Mouse (Mus musculus) hindbrain, postnatal 0 days (tissue): Measurements from ENCODE around the gene Olfr1369-ps1. TPM values are rescaled to one million over a fixed set of nuclear protein-coding genes. Genes with fewer than 3 reads are reported as not detected.
"Not testable (repeated sequence)": the region's sequence is repeated elsewhere in the genome, so short reads cannot be mapped to it uniquely, and the experiment has no call there.

ENCODE experiments used
- ATAC-seq: fragments of 200-750 bp; cut with Nextera tagmentation; 2 replicates; pipeline ENCODE4 v1.8.0; 2017; ENCODE audit warnings: mild to moderate bottlenecking, moderate TSS enrichment, moderate library complexity
- DNase-seq: peaks from one replicate; pipeline ENCODE4 v3.0.0-alpha.2; 2015; ENCODE audit warnings: low spot score
- H3K27ac ChIP-seq: fragments of 300-500 bp; sonication (generic); 2 replicates; pipeline ENCODE4 v1.5.1; 2014; ENCODE audit warnings: mild to moderate bottlenecking
- H3K27me3 ChIP-seq: fragments of 300-500 bp; sonication (generic); 2 replicates; pipeline ENCODE4 v1.6.1; 2014; ENCODE audit warnings: low read length, mixed read lengths; ENCODE audit not compliant: insufficient read depth
- H3K36me3 ChIP-seq: fragments of 300-500 bp; sonication (generic); 2 replicates; pipeline ENCODE4 v1.6.1; 2014; ENCODE audit warnings: low read length, mixed read lengths; ENCODE audit not compliant: insufficient read depth
- H3K4me1 ChIP-seq: fragments of 300-500 bp; sonication (generic); 2 replicates; pipeline ENCODE4 v1.6.1; 2014; ENCODE audit warnings: antibody characterized with exemption, low read length, mixed read lengths; ENCODE audit not compliant: insufficient read depth
- H3K4me2 ChIP-seq: fragments of 300-500 bp; sonication (generic); 2 replicates; pipeline ENCODE4 v1.6.1; 2014; ENCODE audit warnings: low read depth, mild to moderate bottlenecking, low read length, moderate library complexity, mixed read lengths
- H3K4me3 ChIP-seq: fragments of 300-500 bp; sonication (generic); 2 replicates; pipeline ENCODE4 v1.5.1; 2014; ENCODE audit warnings: low read length
- H3K9ac ChIP-seq: fragments of 300-500 bp; sonication (generic); replicated peaks from 2 replicates; pipeline ENCODE4 v1.6.1; 2014; ENCODE audit warnings: mild to moderate bottlenecking, low read length, moderate library complexity, mixed read lengths
- H3K9me3 ChIP-seq: fragments of 300-500 bp; sonication (generic); 2 replicates; pipeline ENCODE4 v1.6.1; 2016; ENCODE audit warnings: low read length, mixed read lengths
- CTCF ChIP-seq: IDR thresholded peaks from 2 replicates; pipeline ENCODE4 v1.5.1; 2016; ENCODE audit warnings: antibody characterized with exemption, control low read depth, low read depth
- WGBS: fragments of 180-500 bp; shearing (Covaris S2); extraction: QIAGEN DNeasy Blood & Tissue Kit; methylation state at CpG from one replicate; pipeline ENCODE4 v1.1.7; 2014; 5-methylcytosine and 5-hydroxymethylcytosine counted together
- polyA plus RNA-seq: library from polyadenylated mRNA; unstranded; fragments of >200 nt; fragmentation: Nextera tagmentation; extraction: Ambion mirVana; gene quantifications from 2 replicates; pipeline ENCODE4 v1.2.1, GENCODE M21; 2015
- total RNA-seq: library from RNA; depleted of rRNA; stranded (reverse); fragments of >200 nt; gene quantifications from 2 replicates; pipeline ENCODE4 v1.2.3, GENCODE M21; 2014; rRNA removed

The Olfr1369-ps1 gene
- total RNA-seq (not detected in 2 replicates), polyA plus RNA-seq (0.06 TPM in 1 of 2 replicates, not detected in the other)

DNA sequence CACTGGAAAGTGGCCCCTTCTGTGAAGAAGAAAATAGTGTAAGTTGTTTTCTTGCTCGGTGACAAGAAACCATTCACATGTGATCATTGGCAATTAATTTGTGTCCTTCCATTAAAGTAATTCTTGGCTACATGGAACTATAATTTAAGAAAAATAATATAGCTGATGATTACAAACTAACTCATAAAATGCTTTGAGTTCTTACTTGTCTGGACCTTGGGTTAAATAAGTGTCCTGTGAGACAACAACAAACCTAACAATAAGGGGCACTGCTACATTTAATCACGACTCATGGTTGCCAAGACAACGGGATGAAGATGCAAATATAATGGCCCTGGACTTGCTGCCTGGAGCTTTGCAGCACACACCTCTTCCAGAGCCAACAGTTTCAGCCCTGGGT lies at the start of gene Olfr1369-ps1:
Gene Olfr1369-ps1, plus strand, starts transcription at position 301 of the 400 bp plus-strand sequence.
- 61% methylated on average over 3 of the region's 3 CpGs for WGBS
- H3K27ac ChIP-seq, H3K4me3 ChIP-seq, H3K4me2 ChIP-seq, H3K27me3 ChIP-seq, H3K9ac ChIP-seq, H3K4me1 ChIP-seq, H3K9me3 ChIP-seq, H3K36me3 ChIP-seq, DNase-seq, ATAC-seq: not testable (repeated sequence)

- no peak for DNase-seq
- Histone ChIP-seq H3K27ac (no peak overlapping the region), H3K9me3 (no peaks in the 10 kb centered on the region), H3K4me2 (no peak overlapping the region), H3K27me3 (no peaks in the 10 kb centered on the region), H3K4me1 (no peaks in the 10 kb centered on the region), H3K9ac (no peak overlapping the region), H3K4me3 (no peak overlapping the region), H3K36me3 (no peaks in the 10 kb centered on the region)
- no peak for ATAC-seq
- WGBS: 88% methylated on average over 2 of the region's 2 CpGs
- TF ChIP-seq CTCF: no peak
Measured at GRCm38 (mm10) chr13:21066021-21066420, 45.3 kb upstream of the Olfr1369-ps1 start.

GRCm38 (mm10) chr13:21074847-21075246 lies 36.4 kb upstream of the Olfr1369-ps1 start, which contains the start of gene Olfr1370:
Gene Olfr1370, minus strand, starts transcription at chr13:21074947.
- Histone ChIP-seq H3K36me3 (no peaks in the 10 kb centered on the region), H3K4me3 (no peak within 1 kb of the TSS), H3K27me3 (no peaks in the 10 kb centered on the region), H3K27ac (no peak within 1 kb of the TSS), H3K4me1 (no peaks in the 10 kb centered on the region), H3K9ac (no peak within 1 kb of the TSS), H3K4me2 (no peak within 1 kb of the TSS), H3K9me3 (no peaks in the 10 kb centered on the region)
- no peak for TF ChIP-seq CTCF
- 80% methylated on average over 3 of the region's 3 CpGs for WGBS
- ATAC-seq: no peak
- no peak for DNase-seq

DNA sequence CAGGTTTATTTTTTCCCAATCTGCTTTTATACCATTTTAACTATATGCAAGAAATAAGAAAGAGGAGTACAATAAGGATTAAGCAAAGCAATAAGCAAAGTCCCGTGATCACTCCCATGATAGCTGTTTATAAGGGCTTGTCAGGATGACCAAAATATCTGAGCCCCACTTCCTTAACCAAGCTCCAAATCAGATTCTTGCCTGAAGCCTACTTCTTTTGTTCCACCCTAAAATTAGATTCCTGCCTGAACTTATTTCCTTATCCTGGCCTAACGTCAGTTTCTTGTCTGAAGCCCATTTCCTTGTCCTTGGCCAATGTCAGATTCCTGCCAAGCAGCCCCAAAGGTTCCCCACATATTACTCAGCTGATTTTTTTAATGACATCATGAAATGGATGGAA lies 28.6 kb upstream of the Olfr1369-ps1 start:
- no peak for DNase-seq
- TF ChIP-seq CTCF: no peak
- Histone ChIP-seq H3K9ac (no peak overlapping the region), H3K9me3 (no peaks in the 10 kb centered on the region), H3K27ac (no peak overlapping the region), H3K4me2 (no peak overlapping the region), H3K27me3 (no peaks in the 10 kb centered on the region), H3K36me3 (no peaks in the 10 kb centered on the region), H3K4me1 (no peaks in the 10 kb centered on the region), H3K4me3 (no peak overlapping the region)
- ATAC-seq: no peak
- 84% methylated on average over 2 of the region's 2 CpGs for WGBS

- WGBS: 94% methylated on average over 3 of the region's 3 CpGs
- Histone ChIP-seq H3K27ac (no peak overlapping the region), H3K4me3 (no peak overlapping the region), H3K4me2 (no peak overlapping the region), H3K27me3 (no peaks in the 10 kb centered on the region), H3K36me3 (no peaks in the 10 kb centered on the region), H3K9me3 (no peaks in the 10 kb centered on the region), H3K9ac (no peak overlapping the region), H3K4me1 (no peaks in the 10 kb centered on the region)
- no peak for DNase-seq
- TF ChIP-seq CTCF: no peak
- no peak for ATAC-seq
Measured at GRCm38 (mm10) chr13:21109759-21110158, 1.5 kb upstream of the Olfr1369-ps1 start.

GRCm38 (mm10) chr13:21110441-21110840 lies 842 bp upstream of the Olfr1369-ps1 start:
- 92% methylated on average over 6 of the region's 6 CpGs for WGBS
- TF ChIP-seq CTCF: no peak
- Histone ChIP-seq H3K27me3 (no peaks in the 10 kb centered on the region), H3K27ac (no peak overlapping the region), H3K4me1 (no peaks in the 10 kb centered on the region), H3K9ac (no peak overlapping the region), H3K36me3 (no peaks in the 10 kb centered on the region), H3K4me2 (no peak overlapping the region), H3K9me3 (no peaks in the 10 kb centered on the region), H3K4me3 (no peak overlapping the region)
- DNase-seq (no peak), ATAC-seq (no peak)

- no peak overlapping the region for H3K4me2 ChIP-seq
- DNase-seq: no peak
- 87% methylated on average over 4 of the region's 4 CpGs for WGBS
- ATAC-seq: no peak
- no peaks in the 10 kb centered on the region for H3K9me3 ChIP-seq
- H3K9ac ChIP-seq: no peak overlapping the region
- no peaks in the 10 kb centered on the region for H3K36me3 ChIP-seq
- no peak overlapping the region for H3K4me3 ChIP-seq
- TF ChIP-seq CTCF: no peak
- H3K27ac ChIP-seq: no peak overlapping the region
- H3K27me3 ChIP-seq: no peaks in the 10 kb centered on the region
- no peaks in the 10 kb centered on the region for H3K4me1 ChIP-seq
Measured at GRCm38 (mm10) chr13:21114121-21114520, 2.8 kb downstream of the Olfr1369-ps1 start.

DNA sequence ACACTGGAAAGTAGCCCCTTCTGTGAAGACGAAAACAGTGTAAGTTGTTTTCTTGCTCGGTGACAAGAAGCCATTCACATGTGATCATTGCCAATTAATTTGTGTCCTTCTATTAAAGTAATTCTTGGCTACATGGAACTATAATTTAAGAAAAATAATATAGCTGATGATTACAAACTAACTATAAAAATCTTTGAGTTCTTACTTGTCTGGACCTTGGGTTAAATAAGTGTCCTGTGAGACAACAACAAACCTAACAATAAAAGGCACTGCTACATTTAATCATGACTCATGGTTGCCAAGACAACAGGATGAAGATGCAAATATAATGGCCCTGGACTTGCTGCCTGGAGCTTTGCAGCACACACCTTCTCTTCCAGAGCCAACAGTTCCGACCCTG lies 18.1 kb downstream of the Olfr1369-ps1 start, which contains the start of gene Olfr263:
Gene Olfr263, plus strand, starts transcription at position 301 of the 400 bp plus-strand sequence.
- not testable (repeated sequence) for H3K4me1 ChIP-seq, H3K9ac ChIP-seq, H3K4me2 ChIP-seq, H3K9me3 ChIP-seq, H3K27me3 ChIP-seq, H3K27ac ChIP-seq, H3K4me3 ChIP-seq, H3K36me3 ChIP-seq, ATAC-seq, DNase-seq
- WGBS: 71% methylated on average over 3 of the region's 3 CpGs
